Mouse (Mus musculus): ENCODE measurements at regions not wholly inside any gene's neighbourhood (a gene's known extent, or its start where the extent isn't known, plus 50 kb on each side); places are given as distances from the start of the nearest gene placed in this dataset.

DNA sequence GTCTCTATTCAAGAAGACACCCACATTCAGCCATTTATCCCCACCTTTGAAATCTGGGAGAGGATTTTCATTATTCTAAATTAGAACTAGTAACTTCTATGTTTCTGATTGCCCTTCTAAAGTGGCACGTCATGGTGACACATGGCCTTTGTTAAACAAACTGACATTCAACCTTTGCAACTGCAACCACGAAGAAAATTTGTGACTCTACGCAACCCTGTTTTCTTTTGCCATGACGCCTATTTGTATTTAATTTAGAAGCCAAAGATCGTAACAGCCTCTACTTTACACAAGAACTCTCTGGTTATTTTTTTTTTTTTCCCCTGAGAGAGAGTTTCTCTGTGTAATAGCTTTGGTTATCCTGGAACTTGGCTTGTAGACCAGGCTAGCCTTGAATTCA is 93.2 kb downstream of the Dusp6 start:
- TF ChIP-seq POLR2A (IDR thresholded peaks at IDR 0.05; ENCODE audit: low read depth, low read length) (no peak), CTCF (IDR thresholded peaks at IDR 0.05; ENCODE audit: borderline replicate concordance, insufficient read depth, low read length) (no peak)
